Mouse (Mus musculus): ENCODE results near the gene Mcoln2. TPM values are rescaled to one million over a fixed set of nuclear protein-coding genes. Genes with fewer than 3 reads are reported as not detected.

Gene Mcoln2
- polyA plus RNA-seq, 1 experiment = 3.6 TPM

DNA sequence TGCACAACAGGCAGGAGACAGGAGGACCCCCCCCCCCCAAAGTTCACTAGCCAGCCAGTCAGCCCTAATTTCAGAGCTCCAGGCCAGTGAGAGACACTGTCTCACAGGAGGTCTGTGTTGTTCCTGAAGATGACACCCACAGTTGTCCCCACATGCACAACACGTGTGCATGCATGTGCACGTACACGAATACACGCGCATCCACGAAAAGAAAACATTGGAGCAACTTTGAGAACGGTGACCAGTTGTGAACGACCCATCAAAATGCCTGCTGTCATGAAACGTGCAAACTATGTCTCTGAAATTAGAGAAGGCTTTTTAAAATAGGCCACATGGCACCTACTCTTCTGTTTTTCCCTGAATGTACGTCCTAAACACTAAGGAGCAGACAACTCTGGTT lies 1.7 kb downstream of the Mcoln2 start:
- H3K4me3 ChIP-seq (replicated peaks; ENCODE audit: control insufficient read depth, low read depth, low read length) = no peak overlapping the region
- WGBS = 83% methylated on average over 10 of the region's 10 CpGs
- no peak overlapping the region for H3K27ac ChIP-seq (ENCODE audit: control insufficient read depth, insufficient read depth, low read depth, low read length, poor library complexity)
- no peaks in the 10 kb centered on the region; the same call in 1 of the 2 replicates for H3K4me1 ChIP-seq (ENCODE audit: control insufficient read depth, insufficient read depth, low read length)
- TF ChIP-seq CTCF (IDR thresholded peaks at IDR 0.05; ENCODE audit: control insufficient read depth, insufficient read depth, low read length) = no peak

DNA sequence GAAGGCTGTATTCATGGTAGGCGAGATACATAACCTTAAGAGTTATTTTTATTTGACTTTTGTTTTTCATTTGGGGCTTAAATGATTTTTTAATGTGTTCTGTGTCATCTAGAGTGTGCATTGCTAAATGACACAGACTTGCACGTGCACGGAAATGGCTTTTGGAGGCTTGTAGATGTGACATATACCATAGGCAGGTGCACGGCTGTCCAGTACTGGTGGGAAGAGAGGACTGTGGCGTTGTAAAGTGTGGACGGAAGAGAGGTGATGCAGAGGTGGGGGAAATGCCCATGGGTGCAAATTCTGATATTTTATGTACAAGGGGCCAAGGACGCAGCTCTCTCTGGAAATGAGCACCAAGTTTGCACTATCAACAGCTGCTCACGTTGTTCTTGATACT lies 2.1 kb downstream of the Mcoln2 start:
- 71% methylated on average over 8 of the region's 8 CpGs for WGBS
- Histone ChIP-seq H3K27ac (ENCODE audit: control insufficient read depth, insufficient read depth, low read depth, low read length, poor library complexity) (no peak overlapping the region; the same call in 1 of the 2 replicates), H3K4me1 (ENCODE audit: control insufficient read depth, insufficient read depth, low read length) (no peaks in the 10 kb centered on the region; the same call in none of the 2 replicates), H3K4me3 (replicated peaks; ENCODE audit: control insufficient read depth, low read depth, low read length) (no peak overlapping the region)
- TF ChIP-seq POLR2A (IDR thresholded peaks at IDR 0.05; ENCODE audit: borderline replicate concordance, control insufficient read depth, low read depth, low read length) (no peak), CTCF (IDR thresholded peaks at IDR 0.05; ENCODE audit: control insufficient read depth, insufficient read depth, low read length) (no peak)

GRCm38 (mm10) chr3:146152348-146152747 lies 2.7 kb downstream of the Mcoln2 start:
- Histone ChIP-seq H3K27ac (ENCODE audit: control insufficient read depth, insufficient read depth, low read depth, low read length, poor library complexity) (no peak overlapping the region; the same call in 1 of the 2 replicates), H3K4me1 (ENCODE audit: control insufficient read depth, insufficient read depth, low read length) (peaks cover 2% of the 10 kb centered on the region), H3K4me3 (replicated peaks; ENCODE audit: control insufficient read depth, low read depth, low read length) (no peak overlapping the region)

DNA sequence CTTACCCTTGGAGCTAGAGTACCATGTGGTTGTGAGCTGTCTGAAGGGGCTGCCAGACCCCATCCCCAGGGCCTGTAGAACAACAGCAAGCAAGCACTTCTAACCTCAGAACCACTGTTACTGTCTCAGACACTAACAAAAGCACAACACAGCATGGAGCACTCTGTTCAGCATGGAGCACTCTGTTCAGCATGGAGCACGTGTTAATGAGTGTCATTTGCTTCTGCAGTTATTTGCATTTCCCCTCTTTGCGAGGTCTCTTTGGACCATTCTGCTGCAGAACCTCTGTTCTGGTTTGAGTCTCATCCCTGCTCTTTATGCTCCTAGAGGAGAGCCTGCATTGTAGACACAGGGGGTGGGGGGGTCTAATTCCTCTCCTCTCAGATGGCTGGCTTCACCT lies 3.3 kb downstream of the Mcoln2 start:
- Histone ChIP-seq H3K4me1 (ENCODE audit: control insufficient read depth, insufficient read depth, low read length) (peaks cover 2% of the 10 kb centered on the region), H3K4me3 (replicated peaks; ENCODE audit: control insufficient read depth, low read depth, low read length) (no peak overlapping the region), H3K27ac (ENCODE audit: control insufficient read depth, insufficient read depth, low read depth, low read length, poor library complexity) (no peak overlapping the region)
- 66% methylated on average over 2 of the region's 2 CpGs for WGBS
- TF ChIP-seq CTCF (IDR thresholded peaks at IDR 0.05; ENCODE audit: control insufficient read depth, insufficient read depth, low read length) = no peak

More at GRCm38 (mm10) chr3:146152348-146152747, 2.7 kb downstream of the Mcoln2 start:
- 29% methylated on average over 8 of the region's 8 CpGs for WGBS
- no peak for TF ChIP-seq CTCF (IDR thresholded peaks at IDR 0.05; ENCODE audit: control insufficient read depth, insufficient read depth, low read length)
- TF ChIP-seq POLR2A (IDR thresholded peaks at IDR 0.05; ENCODE audit: borderline replicate concordance, control insufficient read depth, low read depth, low read length) = no peak

DNA sequence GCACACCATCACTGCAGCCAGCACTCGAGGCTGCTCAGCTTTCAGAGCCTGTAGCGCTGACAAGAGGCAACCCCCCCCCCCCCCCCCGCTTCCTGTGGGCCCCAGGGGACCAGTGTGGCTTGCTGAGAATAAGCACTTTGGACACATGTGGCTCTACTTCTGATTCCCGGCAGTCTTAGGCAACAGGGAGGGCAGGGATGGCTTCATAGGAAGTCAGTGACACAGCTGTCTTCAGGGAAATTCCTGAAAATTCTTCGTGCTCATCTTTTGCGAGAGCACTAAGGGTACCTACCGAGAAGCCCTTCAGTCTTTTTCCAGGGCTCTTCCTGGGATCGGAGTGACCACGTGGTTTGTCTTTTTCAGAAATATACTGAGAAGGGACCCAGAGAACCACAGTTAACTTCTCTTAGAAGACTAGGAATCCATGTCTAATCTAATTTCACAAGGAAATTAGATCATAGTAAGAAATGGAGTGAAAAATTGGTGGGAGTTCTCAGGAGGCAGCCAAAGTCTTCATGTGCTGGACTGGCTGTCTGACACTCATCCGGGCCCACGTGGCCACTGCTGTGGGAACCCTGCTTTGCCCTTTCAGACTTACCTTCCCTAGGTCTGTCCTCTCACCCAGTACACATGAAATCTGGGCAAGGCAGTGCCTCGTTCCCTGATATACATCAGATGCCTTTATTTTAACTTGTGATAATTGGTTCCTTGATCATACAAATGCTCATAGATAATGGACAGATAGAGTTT lies 4.4 kb downstream of the Mcoln2 start:
- WGBS = 17% methylated on average over 12 of the region's 12 CpGs
- peaks cover 2% of the 10 kb centered on the region for H3K4me1 ChIP-seq (ENCODE audit: control insufficient read depth, insufficient read depth, low read length)
- TF ChIP-seq CTCF (IDR thresholded peaks at IDR 0.05; ENCODE audit: control insufficient read depth, insufficient read depth, low read length) = no peak
- no peak for TF ChIP-seq POLR2A (IDR thresholded peaks at IDR 0.05; ENCODE audit: borderline replicate concordance, control insufficient read depth, low read depth, low read length)
- no peak overlapping the region for H3K27ac ChIP-seq (ENCODE audit: control insufficient read depth, insufficient read depth, low read depth, low read length, poor library complexity)
- no peak overlapping the region for H3K4me3 ChIP-seq (replicated peaks; ENCODE audit: control insufficient read depth, low read depth, low read length)

DNA sequence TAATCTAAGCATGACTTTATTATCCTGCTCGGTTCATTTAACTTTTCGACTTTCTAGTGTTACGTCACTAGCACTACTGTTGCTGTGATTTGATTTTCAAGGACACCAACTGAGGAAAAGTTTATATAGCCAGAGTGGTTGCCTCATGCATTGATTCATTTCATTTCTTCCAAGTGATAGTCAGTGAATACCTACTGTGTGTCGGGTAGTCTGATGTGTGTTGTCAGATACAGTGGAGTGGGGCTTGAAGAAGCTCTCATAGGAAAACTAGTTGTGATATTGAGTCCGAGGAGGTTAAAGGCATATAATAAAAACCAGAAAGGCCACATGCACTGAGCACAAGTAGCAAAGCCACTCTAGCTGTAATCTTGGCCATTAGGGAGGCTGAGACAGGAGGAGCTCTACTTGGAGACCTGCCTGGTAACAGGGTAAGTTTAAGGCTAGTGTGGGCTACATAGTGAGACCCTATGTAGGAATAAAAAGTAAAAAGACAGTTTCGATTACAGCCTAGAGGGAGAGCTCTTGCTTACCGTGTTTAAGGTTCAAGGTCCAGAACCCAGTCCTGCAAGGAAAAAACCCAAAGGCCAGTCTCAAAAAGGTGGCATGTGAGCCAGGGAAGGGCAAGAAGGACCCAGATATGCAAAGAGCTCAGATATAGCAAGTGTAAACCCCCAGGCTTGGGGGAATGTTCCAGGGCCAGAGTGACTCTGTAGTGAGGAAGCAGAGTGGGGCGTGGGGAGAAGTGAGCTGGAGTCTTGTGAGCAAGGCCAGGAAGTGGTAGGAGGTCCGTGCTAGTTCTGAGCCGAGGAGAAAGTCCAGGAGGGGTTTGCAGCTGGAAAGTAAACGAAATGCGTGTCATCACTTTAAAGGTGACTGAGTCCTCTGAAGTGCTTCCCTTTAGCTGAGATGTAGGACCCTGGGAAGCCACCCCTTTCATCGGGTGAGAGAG lies 6.3 kb downstream of the Mcoln2 start:
- Histone ChIP-seq H3K27ac (ENCODE audit: control insufficient read depth, insufficient read depth, low read depth, low read length, poor library complexity) (no peak overlapping the region), H3K4me3 (replicated peaks; ENCODE audit: control insufficient read depth, low read depth, low read length) (no peak overlapping the region), H3K4me1 (ENCODE audit: control insufficient read depth, insufficient read depth, low read length) (peaks cover 2% of the 10 kb centered on the region)
- 43% methylated on average over 13 of the region's 13 CpGs for WGBS
- TF ChIP-seq POLR2A (IDR thresholded peaks at IDR 0.05; ENCODE audit: borderline replicate concordance, control insufficient read depth, low read depth, low read length) = no peak

GRCm38 (mm10) chr3:146156811-146157210 lies 7.2 kb downstream of the Mcoln2 start:
- no peak overlapping the region for H3K27ac ChIP-seq (ENCODE audit: control insufficient read depth, insufficient read depth, low read depth, low read length, poor library complexity)
- 67% methylated on average over 2 of the region's 2 CpGs for WGBS

GRCm38 (mm10) chr3:146158039-146158438 lies 8.4 kb downstream of the Mcoln2 start:
- no peak overlapping the region for H3K4me3 ChIP-seq (replicated peaks; ENCODE audit: control insufficient read depth, low read depth, low read length)
- no peak for TF ChIP-seq CTCF (IDR thresholded peaks at IDR 0.05; ENCODE audit: control insufficient read depth, insufficient read depth, low read length)
- no peak for TF ChIP-seq POLR2A (IDR thresholded peaks at IDR 0.05; ENCODE audit: borderline replicate concordance, control insufficient read depth, low read depth, low read length)
- WGBS = 17% methylated on average over 4 of the region's 4 CpGs
- no peak overlapping the region for H3K27ac ChIP-seq (ENCODE audit: control insufficient read depth, insufficient read depth, low read depth, low read length, poor library complexity)
- H3K4me1 ChIP-seq (ENCODE audit: control insufficient read depth, insufficient read depth, low read length) = peaks cover 2% of the 10 kb centered on the region

More at GRCm38 (mm10) chr3:146156811-146157210, 7.2 kb downstream of the Mcoln2 start:
- Histone ChIP-seq H3K4me1 (ENCODE audit: control insufficient read depth, insufficient read depth, low read length) (peaks cover 2% of the 10 kb centered on the region), H3K4me3 (replicated peaks; ENCODE audit: control insufficient read depth, low read depth, low read length) (no peak overlapping the region)
- TF ChIP-seq POLR2A (IDR thresholded peaks at IDR 0.05; ENCODE audit: borderline replicate concordance, control insufficient read depth, low read depth, low read length) (no peak), CTCF (IDR thresholded peaks at IDR 0.05; ENCODE audit: control insufficient read depth, insufficient read depth, low read length) (no peak)

Measured in bone marrow, adult 2 months (tissue).